Mouse (Mus musculus) spleen, postnatal 10 days (tissue): Measurements from ENCODE around the gene Ror1.

Experiments used
- DNase-seq, 2 experiments: peaks; one replicate each; pipeline ENCODE4 v3.0.0; 2021 to 2022; ENCODE audit warnings: low spot score in 2 of 2

Gene Ror1

DNA sequence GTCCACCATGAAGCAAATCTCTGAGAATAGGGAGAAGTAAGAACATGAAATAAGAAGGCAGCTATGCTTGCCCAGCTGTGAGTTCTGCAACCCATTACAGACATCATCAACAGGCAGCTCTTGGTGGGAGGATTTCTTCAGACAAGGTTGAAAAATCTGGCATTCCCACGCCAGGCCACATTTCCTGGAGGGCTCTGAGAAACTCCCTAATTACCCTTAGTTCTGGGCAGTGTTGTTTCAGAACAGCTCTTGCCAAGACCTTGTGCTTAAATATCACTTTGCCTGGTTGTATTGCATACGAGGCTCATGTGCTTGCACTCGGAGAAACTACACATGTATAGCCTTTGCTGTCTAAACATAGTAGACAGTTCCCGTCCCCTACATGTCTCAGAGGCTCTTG lies 211.8 kb downstream of the Ror1 start:
- no peak for DNase-seq

DNA sequence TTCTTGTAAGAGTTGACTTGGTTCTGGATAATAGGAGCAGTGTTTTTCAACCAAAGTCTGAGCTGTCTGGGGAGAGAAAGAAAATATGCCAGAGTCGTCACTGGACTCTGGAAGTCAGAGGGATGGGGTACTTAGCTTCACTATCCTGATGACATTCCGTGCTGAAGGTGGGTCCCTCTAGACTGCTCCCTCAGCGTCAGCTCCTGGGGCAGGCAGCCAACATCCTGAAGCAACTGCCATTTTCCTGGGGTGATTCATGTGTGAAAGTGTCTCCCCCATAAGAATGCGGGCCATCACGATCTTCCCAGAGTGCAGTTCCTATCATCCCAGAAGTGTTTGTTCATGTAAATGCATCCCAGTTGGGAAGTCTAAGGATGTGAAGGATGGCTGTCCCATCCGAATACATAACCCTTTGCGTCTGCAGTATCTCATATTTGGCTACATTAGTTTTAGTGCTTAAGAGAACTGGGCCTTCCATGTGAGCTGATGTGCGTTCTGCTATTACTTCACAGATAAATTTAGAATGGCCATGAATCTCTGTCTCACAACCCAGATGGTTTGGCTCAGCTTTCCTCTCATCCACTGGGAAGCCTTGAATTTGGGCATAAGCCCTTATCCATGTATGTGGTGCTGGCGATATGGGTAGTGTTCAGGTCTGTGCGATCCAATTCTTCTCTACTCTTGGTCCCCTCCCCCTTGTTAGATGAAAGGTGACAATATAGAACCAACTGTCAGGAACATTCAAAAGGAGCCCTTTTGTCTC lies 216.4 kb downstream of the Ror1 start:
- DNase-seq: no peak

DNA sequence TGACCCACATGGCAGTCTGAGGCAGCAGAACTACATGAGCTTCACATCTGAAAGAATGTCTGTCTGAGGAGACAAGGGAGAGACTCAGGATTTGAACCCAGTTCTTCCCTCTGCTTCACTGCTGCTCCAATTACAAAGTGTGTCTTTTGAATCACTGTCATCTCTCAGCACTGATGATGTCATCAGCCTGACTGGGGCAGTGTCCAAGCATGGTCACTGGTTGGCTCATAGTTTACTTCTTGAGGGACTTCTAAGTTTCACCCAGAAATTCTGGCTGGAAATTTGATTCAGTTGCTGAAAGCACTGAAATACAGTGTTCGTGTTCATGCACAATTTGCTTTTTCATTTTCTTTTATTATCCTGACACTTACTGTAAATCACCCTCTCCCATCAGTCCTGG lies 219.5 kb downstream of the Ror1 start:
- no peak for DNase-seq

DNA sequence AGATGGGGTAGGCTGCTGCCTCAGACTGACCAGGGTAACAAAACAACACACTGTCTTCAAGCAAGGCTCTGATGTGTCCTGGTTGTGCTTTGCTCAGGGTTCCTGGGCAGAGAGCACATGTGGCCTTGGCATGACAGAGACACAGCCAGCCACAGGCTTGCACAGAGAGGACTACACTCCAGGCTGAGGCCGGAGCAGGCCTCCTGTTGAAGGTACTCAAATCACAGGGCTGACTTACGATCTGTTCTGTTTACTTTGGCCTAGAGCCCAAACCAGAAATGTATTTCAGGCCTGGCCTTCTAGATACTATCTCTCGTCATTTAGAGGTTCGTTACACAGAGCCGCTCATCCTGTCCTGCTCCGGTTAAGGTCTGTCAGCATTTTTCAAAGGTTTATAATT lies 226.2 kb downstream of the Ror1 start:
- no peak for DNase-seq

- no peak for DNase-seq
Observed at GRCm38 (mm10) chr4:100324719-100325515, 229.3 kb downstream of the Ror1 start.

DNA sequence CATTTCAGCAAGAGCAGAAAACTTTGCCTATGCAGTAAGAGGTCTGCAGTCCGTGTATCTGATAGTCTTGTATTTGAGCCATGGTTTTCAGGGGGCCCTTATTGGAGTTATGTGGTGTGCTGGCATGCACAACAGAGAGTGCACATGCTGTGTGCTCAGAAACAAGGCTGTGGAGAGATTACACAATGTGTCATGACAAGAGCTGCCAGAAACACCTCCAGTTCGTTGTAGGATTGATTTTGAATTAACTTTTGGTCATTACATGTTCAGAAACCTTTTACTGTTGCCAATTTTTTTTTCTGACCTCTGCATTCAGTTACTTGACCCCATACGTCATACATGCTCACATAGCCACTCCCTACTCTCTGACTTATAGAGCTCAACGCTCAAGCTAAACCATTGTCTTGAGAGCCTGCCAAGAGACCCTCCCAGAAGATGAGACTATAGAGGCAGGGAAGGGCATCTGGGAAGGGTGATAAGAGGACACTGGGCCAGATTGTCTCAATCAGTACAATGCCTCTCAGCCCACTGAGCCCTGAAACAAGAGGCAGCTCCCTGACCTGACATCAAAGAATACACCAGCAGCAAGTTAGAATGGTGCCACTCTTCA lies 232.9 kb downstream of the Ror1 start:
- no peak for DNase-seq

DNA sequence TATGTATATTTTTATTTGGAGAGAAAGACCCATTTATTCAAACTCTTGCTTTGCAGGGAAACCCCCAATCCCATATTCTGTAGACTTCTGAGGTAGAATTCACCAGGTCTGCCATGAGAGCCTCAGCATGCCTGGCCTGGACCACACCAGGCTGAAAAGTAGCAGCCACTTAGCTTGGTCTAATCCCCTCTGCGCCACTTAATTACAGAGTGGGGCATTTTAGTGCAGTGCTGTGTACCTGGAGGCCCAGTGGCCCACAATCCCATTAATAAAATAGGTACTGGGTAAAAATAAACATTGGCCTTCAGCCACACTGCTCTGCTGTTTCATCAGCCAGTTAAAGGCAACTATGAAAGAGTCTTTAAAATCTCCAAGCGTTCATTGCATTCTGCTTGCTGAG lies 239.6 kb downstream of the Ror1 start:
- DNase-seq: no peak

GRCm38 (mm10) chr4:100347791-100348190 lies 252.2 kb downstream of the Ror1 start:
- no peak for DNase-seq

DNA sequence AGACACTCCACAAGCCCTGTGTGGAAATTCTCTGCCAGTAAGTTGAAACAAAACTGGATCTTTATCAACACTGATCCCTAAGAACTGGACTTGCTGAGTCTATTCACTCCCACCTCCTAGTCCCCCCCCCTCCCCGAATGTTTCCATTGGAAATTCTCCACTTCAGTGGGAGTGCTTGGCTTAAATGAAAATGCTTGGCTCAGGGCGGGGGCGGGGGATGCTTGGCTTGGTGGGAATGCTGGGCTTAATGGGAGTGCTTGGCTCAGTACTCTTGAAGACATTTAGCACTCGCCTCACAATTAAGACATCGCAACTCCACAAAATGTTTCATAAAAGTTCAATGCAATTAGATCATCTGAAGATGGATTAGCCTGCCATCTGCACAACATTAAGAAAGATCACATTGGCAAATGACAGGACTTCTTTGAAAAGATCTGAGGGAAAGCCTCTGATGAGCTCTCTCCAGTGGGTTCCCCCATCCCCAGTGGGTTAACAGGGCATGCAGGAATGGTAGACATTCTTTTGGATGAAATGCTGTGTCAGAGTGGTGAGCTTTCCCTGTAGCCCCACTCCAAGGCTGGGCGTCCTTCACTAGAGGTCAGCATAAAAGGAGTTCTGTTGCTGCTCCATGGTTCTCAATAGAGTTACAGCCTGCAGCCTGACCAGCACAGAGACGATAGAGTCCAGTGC lies 254.7 kb downstream of the Ror1 start:
- no peak for DNase-seq

GRCm38 (mm10) chr4:100351797-100352290 lies 256.3 kb downstream of the Ror1 start:
- no peak for DNase-seq

GRCm38 (mm10) chr4:100355566-100355965 lies 260.0 kb downstream of the Ror1 start:
- no peak for DNase-seq

DNA sequence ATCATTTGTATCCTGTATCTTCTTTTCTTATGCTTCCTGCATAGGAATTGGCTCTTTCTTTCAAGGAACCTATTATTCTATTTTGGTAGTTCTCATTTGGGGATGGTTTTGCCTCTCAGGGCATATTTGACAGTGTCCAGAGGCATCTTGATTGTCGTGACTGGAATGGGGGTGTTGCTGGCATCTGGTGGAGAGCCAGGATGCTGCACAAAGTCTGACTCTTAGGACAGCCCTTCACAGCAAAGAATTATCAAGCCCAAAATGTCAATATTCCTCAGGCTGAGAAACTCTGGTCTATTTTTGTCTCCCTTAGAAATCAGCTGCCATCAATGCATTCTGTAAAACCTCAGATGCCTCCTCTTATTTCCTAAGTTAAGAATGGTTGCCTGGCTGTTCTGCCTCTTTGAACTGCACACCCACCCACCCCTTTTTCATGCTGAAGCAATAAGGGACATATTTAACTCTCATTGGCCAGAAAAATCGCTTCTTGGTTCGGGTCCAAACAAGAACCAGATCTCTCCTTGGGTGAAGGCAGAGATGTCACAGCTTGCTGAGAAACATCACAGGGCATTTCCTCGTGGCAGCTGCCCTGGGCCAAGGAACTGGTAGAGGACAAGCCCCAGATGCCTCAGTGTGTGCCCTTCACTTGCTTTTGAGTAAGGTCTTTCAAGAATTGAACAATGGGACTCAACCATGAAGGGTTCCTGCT lies 262.4 kb downstream of the Ror1 start:
- DNase-seq: no peak

- DNase-seq: no peak
Observed at GRCm38 (mm10) chr4:100363666-100364065, 268.1 kb downstream of the Ror1 start.

DNA sequence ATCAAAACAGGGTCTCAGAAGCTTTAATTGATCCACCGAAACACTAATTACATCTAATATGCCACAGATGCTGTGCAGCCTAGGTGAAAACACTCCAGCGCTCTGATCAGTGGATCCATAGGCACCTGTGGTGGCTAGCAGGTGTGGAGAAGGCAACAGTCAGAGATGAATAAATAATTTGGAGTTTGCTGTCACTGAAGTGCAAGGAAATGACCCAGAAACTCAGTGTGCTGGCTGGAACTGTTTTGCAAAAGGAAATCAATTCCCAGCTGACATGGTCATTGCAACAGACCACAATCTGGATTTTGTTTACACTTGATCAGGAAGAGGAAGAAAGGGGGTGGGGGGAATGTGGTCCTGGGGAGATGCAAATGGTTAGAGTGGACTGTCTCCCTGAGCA lies 273.1 kb downstream of the Ror1 start:
- no peak for DNase-seq

DNA sequence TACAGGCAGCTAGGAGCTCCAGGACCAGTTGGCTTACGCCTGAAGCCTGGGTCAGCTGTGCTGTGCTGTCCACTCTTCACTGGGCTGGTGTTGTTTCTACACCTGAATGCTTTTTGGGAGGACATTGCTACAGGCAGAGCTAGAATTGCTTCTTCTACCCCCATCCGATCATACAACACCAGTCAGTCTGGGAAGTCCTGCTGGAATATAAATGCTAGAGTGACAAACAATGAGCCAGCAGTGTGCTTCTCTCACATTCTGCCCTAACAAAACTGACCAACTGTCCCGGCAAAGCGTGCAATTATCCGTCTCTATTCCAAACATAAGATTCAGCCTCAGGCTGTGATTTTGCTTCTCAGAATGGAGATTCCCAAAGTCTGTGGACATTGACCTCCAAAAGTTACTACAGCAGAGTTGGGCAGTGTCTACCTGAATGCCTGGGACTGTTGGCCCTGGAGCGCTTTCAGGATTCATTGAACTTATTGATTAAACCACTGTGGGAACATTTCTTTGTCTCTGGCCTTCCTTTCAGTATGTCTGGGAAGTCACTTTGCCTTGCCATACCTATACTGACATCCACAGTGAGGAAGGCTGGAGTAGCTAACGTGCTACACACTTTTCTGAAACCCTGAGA lies 274.1 kb downstream of the Ror1 start:
- no peak for DNase-seq

DNA sequence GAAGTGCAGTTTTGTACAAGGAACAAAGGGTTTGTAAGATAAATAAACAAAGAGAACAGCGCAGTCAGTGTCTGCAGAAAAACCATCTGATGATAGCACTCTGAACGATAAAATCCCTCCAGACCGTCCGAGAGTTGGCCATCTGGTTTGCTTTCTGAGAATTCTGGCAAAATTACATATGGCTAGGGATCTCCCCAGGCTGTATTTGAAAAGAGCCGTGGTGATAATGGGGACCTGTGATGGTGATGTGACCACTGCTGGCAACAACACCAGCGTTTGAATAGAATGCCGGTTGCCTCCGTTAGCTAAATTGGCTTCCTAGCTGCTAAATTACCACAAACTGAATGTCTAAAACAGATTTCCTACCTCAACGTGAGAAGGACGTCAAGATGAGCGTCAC lies 277.2 kb downstream of the Ror1 start:
- DNase-seq: no peak

GRCm38 (mm10) chr4:100373780-100374179 lies 278.2 kb downstream of the Ror1 start:
- no peak for DNase-seq

DNA sequence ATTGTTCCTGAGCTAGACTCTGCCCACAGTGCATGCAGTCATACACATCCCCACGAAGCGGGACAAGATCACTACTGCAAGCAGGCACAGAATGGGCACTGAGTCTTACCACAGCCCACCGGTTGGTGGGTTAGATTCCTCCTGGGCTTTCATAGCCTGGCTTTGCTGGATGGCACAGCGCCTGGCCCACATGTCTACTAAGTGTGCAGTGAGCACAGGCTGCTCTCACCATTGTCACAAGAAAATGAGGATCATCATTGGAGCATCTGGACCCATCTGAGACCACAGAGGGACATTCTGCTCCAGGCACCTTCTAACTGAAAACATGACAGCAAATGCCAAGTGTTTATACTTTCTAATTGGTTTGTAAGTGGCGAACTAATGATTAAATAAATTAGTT lies 279.7 kb downstream of the Ror1 start:
- DNase-seq: no peak

- no peak for DNase-seq
Observed at GRCm38 (mm10) chr4:100376163-100376562, 280.6 kb downstream of the Ror1 start.

- no peak for DNase-seq
Observed at GRCm38 (mm10) chr4:100377231-100377630, 281.6 kb downstream of the Ror1 start.

GRCm38 (mm10) chr4:100377996-100378395 lies 282.4 kb downstream of the Ror1 start:
- DNase-seq: no peak
